Mouse (Mus musculus): ENCODE data around the gene Ppp1r12b. TPM values are rescaled to one million over a fixed set of nuclear protein-coding genes. Genes with fewer than 3 reads are reported as not detected.

Gene Ppp1r12b
- total and polyA plus RNA-seq, 3 experiments: 0.64 to 1.8 (median 1.6) TPM

DNA sequence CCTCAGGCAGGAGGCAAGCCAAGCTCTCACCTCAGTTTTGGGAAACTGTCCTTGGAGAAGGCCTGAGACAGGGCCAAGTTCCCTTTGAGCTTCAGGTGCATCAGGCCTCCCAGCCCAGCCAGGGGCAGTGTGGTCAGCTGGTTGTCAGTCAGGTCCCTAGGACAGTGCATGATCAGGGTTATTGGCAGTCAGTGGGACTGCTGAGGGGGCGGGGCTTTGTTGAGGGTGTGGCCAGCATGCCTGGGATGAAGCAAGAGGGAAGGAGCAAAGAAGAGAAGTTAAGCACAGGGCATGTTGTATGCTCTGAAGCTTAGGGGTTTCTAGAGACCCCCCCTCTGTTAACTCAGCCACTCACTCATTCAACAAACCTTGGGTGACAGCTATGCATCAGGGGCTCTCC, 40.2 kb upstream of the Ppp1r12b start:
- Histone ChIP-seq H3K79me2 (replicated peaks; ENCODE audit: control insufficient read depth, extremely low read depth, insufficient read depth, poor library complexity, severe bottlenecking) (no peaks in the 10 kb centered on the region), H3K4me3 (replicated peaks in 1 of 3; ENCODE audit: low read depth in 2 of 3, low read length in 2 of 3, poor library complexity in 1 of 3) (no peak overlapping the region), H3K27me3 (replicated peaks) (peaks cover 10% of the 10 kb centered on the region), H3K9ac (ENCODE audit: insufficient read depth, low read depth) (no peak overlapping the region), H3K4me1 (ENCODE audit: control insufficient read depth in 1 of 2, insufficient read depth in 2 of 2) (peaks cover 2 to 29% of the 10 kb centered on the region in 2 experiments; a peak in 3 of 4 replicates), H3K4me2 (ENCODE audit: insufficient read depth, low read depth, poor library complexity, severe bottlenecking) (no peak overlapping the region), H3K27ac (ENCODE audit: insufficient read depth, low read depth) (no peak overlapping the region), H3K36me3 (replicated peaks in 1 of 2; ENCODE audit: control insufficient read depth in 1 of 2, insufficient read depth in 1 of 2, low read length in 1 of 2) (no peaks in the 10 kb centered on the region), H3K9me3 (replicated peaks; ENCODE audit: low read length) (no peaks in the 10 kb centered on the region)
- in situ Hi-C loops (cut with MboI; ENCODE audit: low pct_ligation_motif_present, low pct_unique_long_range_greater_than_20kb, low sequenced_read_pairs): no loop called here
- dilution Hi-C loops (cut with MboI; ENCODE audit: extremely low pct_ligation_motif_present, extremely low pct_unique_long_range_greater_than_20kb, low sequenced_read_pairs): no loop called here
- DNase-seq (ENCODE audit: extremely low read depth): no peak
- TF ChIP-seq USF1 (IDR thresholded peaks at IDR 0.05; ENCODE audit: low read depth, low read length) (no peak), ZC3H11A (IDR thresholded peaks at IDR 0.05; ENCODE audit: low read depth, low read length) (no peak), SMC3 (IDR thresholded peaks at IDR 0.05; ENCODE audit: low read depth, low read length) (no peak), MAZ (IDR thresholded peaks at IDR 0.05; ENCODE audit: low read depth, low read length) (no peak), MEF2A (IDR thresholded peaks at IDR 0.05; ENCODE audit: borderline replicate concordance, low read depth, low read length) (no peak), MAX (IDR thresholded peaks at IDR 0.05; ENCODE audit: low read length) (no peak), JUND (conservative IDR thresholded peaks at IDR 0.05; ENCODE audit: low read depth, low read length) (no peak)

DNA sequence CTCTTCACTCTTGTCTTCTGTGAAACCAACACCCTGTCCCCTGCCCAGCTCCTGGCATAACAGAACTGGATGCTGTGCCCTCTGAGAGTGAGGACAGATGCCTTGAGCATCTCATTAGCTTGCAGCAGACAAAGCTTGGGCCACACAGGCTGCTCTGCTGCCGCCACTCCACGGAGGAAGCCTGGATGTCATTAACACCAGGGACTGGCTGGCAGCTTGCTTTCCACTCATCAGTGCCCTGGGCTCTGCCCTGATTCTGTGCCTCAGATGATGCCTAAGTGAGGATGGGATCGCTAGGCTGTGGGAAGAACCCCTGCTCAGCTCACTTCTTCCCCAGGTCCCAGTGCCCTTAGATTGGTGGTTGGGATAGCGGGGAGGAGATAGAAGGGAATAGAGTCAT, 39.7 kb upstream of the Ppp1r12b start:
- Histone ChIP-seq H3K4me3 (replicated peaks in 1 of 3; ENCODE audit: low read depth in 2 of 3, low read length in 2 of 3, poor library complexity in 1 of 3) (no peak overlapping the region), H3K4me1 (ENCODE audit: control insufficient read depth in 1 of 2, insufficient read depth in 2 of 2) (peaks cover 2 to 27% of the 10 kb centered on the region in 2 experiments; a peak in 3 of 4 replicates), H3K27me3 (replicated peaks) (peaks cover 10% of the 10 kb centered on the region), H3K79me2 (replicated peaks; ENCODE audit: control insufficient read depth, extremely low read depth, insufficient read depth, poor library complexity, severe bottlenecking) (no peaks in the 10 kb centered on the region), H3K36me3 (replicated peaks in 1 of 2; ENCODE audit: control insufficient read depth in 1 of 2, insufficient read depth in 1 of 2, low read length in 1 of 2) (no peaks in the 10 kb centered on the region), H3K27ac (ENCODE audit: insufficient read depth, low read depth) (no peak overlapping the region), H3K9ac (ENCODE audit: insufficient read depth, low read depth) (no peak overlapping the region), H3K9me3 (replicated peaks; ENCODE audit: low read length) (no peaks in the 10 kb centered on the region), H3K4me2 (ENCODE audit: insufficient read depth, low read depth, poor library complexity, severe bottlenecking) (no peak overlapping the region)
- no peak for TF ChIP-seq CHD2 (IDR thresholded peaks at IDR 0.05; ENCODE audit: low read length)
- TF ChIP-seq E2F4 (IDR thresholded peaks at IDR 0.05; ENCODE audit: insufficient replicate concordance, low read depth, low read length): no peak
- TF ChIP-seq SMC3 (IDR thresholded peaks at IDR 0.05; ENCODE audit: low read depth, low read length): no peak
- TF ChIP-seq RAD21 (IDR thresholded peaks at IDR 0.05; ENCODE audit: low read depth, low read length): no peak
- no peak for TF ChIP-seq KAT2A (IDR thresholded peaks at IDR 0.05; ENCODE audit: insufficient replicate concordance, low read length)
- TF ChIP-seq USF1 (IDR thresholded peaks at IDR 0.05; ENCODE audit: low read depth, low read length): no peak
- no peak for TF ChIP-seq ZC3H11A (IDR thresholded peaks at IDR 0.05; ENCODE audit: low read depth, low read length)
- TF ChIP-seq POLR2A (IDR thresholded peaks at IDR 0.05; ENCODE audit: low read depth, low read length): no peak
- no peak for TF ChIP-seq ZMIZ1 (IDR thresholded peaks at IDR 0.05; ENCODE audit: low read depth, low read length)
- no peak for TF ChIP-seq TBP (conservative IDR thresholded peaks at IDR 0.05; ENCODE audit: low read depth, low read length)
- TF ChIP-seq CTCF (conservative IDR thresholded peaks at IDR 0.05 in 1 of 2, IDR thresholded peaks at IDR 0.05 in 1 of 2; ENCODE audit: low read depth in 2 of 2, low read length in 2 of 2): no peak
- TF ChIP-seq JUN (IDR thresholded peaks at IDR 0.05; ENCODE audit: insufficient read depth, low read depth, low read length): no peak
- TF ChIP-seq POLR2AphosphoS2 (IDR thresholded peaks at IDR 0.05; ENCODE audit: low read depth, low read length): no peak
- no peak for TF ChIP-seq MEF2A (IDR thresholded peaks at IDR 0.05; ENCODE audit: borderline replicate concordance, low read depth, low read length)
- in situ Hi-C loops (cut with MboI; ENCODE audit: low pct_ligation_motif_present, low pct_unique_long_range_greater_than_20kb, low sequenced_read_pairs): no loop called here
- dilution Hi-C loops (cut with MboI; ENCODE audit: extremely low pct_ligation_motif_present, extremely low pct_unique_long_range_greater_than_20kb, low sequenced_read_pairs): no loop called here
- DNase-seq (ENCODE audit: extremely low read depth): no peak

Measured in CH12.LX (cell line).